Mouse (Mus musculus) erythroblast, embryonic 14.5 days (primary cell): ENCODE data around the gene Sobp.

Experiments used
- GATA1 ChIP-seq: IDR thresholded peaks from 2 replicates; pipeline ENCODE4 v1.6.1; 2012; ENCODE audit warnings: low read length, inconsistent platforms, mixed read lengths
- TAL1 ChIP-seq: IDR thresholded peaks from 3 replicates; pipeline ENCODE4 v1.6.1; 2012; ENCODE audit warnings: low read length, inconsistent platforms, mixed read lengths

DNA sequence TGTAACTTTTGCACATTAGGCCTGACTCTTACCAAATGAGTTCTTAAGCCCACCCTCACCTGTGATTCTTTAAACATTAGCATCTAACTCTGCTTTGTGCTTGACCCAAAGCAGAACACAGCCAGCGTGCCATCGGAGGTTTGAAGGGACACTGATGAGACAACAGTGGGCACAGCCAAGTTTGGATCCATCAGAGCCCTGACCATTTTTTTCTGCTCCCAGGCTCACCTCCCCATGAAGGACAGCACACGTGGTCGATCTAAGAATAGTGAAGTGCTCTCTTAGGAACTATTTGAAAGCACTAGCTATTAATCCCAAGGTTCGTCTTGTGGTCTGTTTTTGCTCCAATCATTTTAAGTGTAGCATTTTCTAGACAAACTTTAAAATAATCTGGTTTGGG, 159.5 kb downstream of the Sobp start:
- no peak for TF ChIP-seq TAL1
- TF ChIP-seq GATA1, result no peak
